Mouse (Mus musculus) heart, postnatal 0 days (tissue): ENCODE data around the gene Gpsm2. TPM values are rescaled to one million over a fixed set of nuclear protein-coding genes. Genes with fewer than 3 reads are reported as not detected.
A peak's percentile ranks its signal among the peaks of the same experiment; 100 is the strongest.
"Not testable (repeated sequence)": the region's sequence is repeated elsewhere in the genome, so short reads cannot be mapped to it uniquely, and the experiment has no call there.

ENCODE experiments used
- ATAC-seq: fragments of 200-750 bp; cut with Nextera tagmentation; 2 replicates; pipeline ENCODE4 v1.8.0; 2017; ENCODE audit warnings: low read depth, moderate number of reproducible peaks, moderate library complexity; ENCODE audit not compliant: insufficient read depth
- DNase-seq: peaks from one replicate; pipeline ENCODE4 v3.0.0-alpha.2; 2016; ENCODE audit warnings: low spot score
- H3K27ac ChIP-seq: fragments of 300-500 bp; sonication (generic); 2 replicates; pipeline ENCODE4 v1.5.1; 2014; ENCODE audit warnings: low read depth, mild to moderate bottlenecking
- H3K27me3 ChIP-seq: fragments of 300-500 bp; sonication (generic); 2 replicates; pipeline ENCODE4 v1.6.1; 2014; ENCODE audit warnings: low read length, mixed read lengths; ENCODE audit not compliant: control insufficient read depth, insufficient read depth
- H3K36me3 ChIP-seq: fragments of 300-500 bp; sonication (generic); replicated peaks from 2 replicates; pipeline ENCODE4 v1.6.1; 2014; ENCODE audit warnings: low read length, mixed read lengths; ENCODE audit not compliant: control insufficient read depth, insufficient read depth
- H3K4me1 ChIP-seq: fragments of 300-500 bp; sonication (generic); 2 replicates; pipeline ENCODE4 v1.6.1; 2014; ENCODE audit warnings: antibody characterized with exemption; ENCODE audit not compliant: control insufficient read depth, insufficient read depth
- H3K4me2 ChIP-seq: fragments of 300-500 bp; sonication (generic); 2 replicates; pipeline ENCODE4 v1.6.1; 2014; ENCODE audit warnings: low read depth, mild to moderate bottlenecking, low read length, moderate library complexity
- H3K4me3 ChIP-seq: fragments of 300-500 bp; sonication (generic); 2 replicates; pipeline ENCODE4 v1.5.1; 2014; ENCODE audit warnings: low read depth, low read length
- H3K9ac ChIP-seq: fragments of 300-500 bp; sonication (generic); replicated peaks from 2 replicates; pipeline ENCODE4 v1.6.1; 2014; ENCODE audit warnings: low read depth, low read length, mixed read lengths
- H3K9me3 ChIP-seq: fragments of 300-500 bp; sonication (generic); replicated peaks from 2 replicates; pipeline ENCODE4 v1.6.1; 2016; ENCODE audit warnings: low read length; ENCODE audit not compliant: control insufficient read depth
- CTCF ChIP-seq: IDR thresholded peaks from 2 replicates; pipeline ENCODE4 v1.5.1; 2016; ENCODE audit warnings: antibody characterized with exemption, control low read depth, low read depth
- EP300 ChIP-seq: IDR thresholded peaks from 2 replicates; pipeline ENCODE4 v1.6.1; 2016; ENCODE audit warnings: antibody characterized with exemption, low read depth
- WGBS: fragments of 180-500 bp; shearing (Covaris S2); extraction: QIAGEN DNeasy Blood & Tissue Kit; methylation state at CpG from one replicate; pipeline ENCODE4 v1.1.7; 2014; 5-methylcytosine and 5-hydroxymethylcytosine counted together
- polyA plus RNA-seq: library from polyadenylated mRNA; unstranded; fragments of >200 nt; fragmentation: Nextera tagmentation; extraction: Ambion mirVana; gene quantifications from 2 replicates; pipeline ENCODE4 v1.2.1, GENCODE M21; 2015
- total RNA-seq: library from RNA; depleted of rRNA; stranded (reverse); fragments of >200 nt; gene quantifications from 2 replicates; pipeline ENCODE4 v1.2.3, GENCODE M21; 2014; ENCODE audit warnings: low replicate concordance

The Gpsm2 gene
- total and polyA plus RNA-seq, 2 experiments from 2014 or later, result 8.7 to 9.6 TPM

DNA sequence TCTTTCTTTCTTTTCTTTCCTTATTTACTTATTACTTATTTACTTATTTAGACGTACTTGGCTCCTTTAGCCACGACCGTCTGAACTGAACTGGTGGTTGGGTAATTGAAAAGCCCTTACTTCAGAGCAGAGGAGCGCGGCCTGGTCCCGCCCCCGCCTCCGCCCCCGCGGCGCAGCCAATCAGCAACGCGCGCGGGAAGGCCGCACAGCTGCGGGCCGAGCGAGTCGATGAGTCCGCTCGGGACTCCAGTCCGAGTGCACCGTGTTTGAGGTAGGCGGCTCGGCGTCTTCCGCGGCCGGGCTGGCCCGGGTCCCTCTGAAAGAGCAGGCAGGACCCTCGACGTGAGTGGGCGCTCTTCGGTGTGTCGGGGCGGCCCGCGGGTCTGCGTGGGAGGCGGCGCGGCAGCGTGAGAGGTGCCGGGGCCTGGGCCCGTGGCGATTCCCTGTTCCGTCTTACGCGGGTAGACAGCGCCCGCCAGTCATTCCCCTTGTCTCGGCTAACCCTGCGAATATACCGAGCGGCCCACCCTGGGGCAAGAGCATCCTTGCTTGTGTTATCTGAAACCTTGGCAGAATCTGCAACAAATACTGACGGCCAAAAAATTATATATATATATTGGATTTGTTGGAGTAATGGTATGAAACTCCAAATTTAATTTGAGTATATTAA is 68.3 kb downstream of the Gpsm2 start, which contains the start of gene Clcc1:
Gene Clcc1 (plus strand): TSS at position 204 of the 670 bp plus-strand sequence.
- H3K4me3 ChIP-seq, result peak within 1 kb of the TSS; percentile 99
- H3K9me3 ChIP-seq, result no peaks in the 10 kb centered on the region
- H3K27me3 ChIP-seq, result no peaks in the 10 kb centered on the region
- DNase-seq (peak; percentile 94), ATAC-seq (peak; percentile 98)
- peaks cover 10% of the 10 kb centered on the region; the same call in 1 of the 2 replicates for H3K4me1 ChIP-seq
- WGBS, result under 1% methylated on average over 57 of the region's 57 CpGs
- TF ChIP-seq EP300, result 0 out of 2 replicates have a peak, but pooled peaks have one; percentile 32
- TF ChIP-seq CTCF, result no peak
- no peaks in the 10 kb centered on the region for H3K36me3 ChIP-seq
- peak within 1 kb of the TSS; percentile 74 for H3K4me2 ChIP-seq
- peak within 1 kb of the TSS; percentile 94 for H3K9ac ChIP-seq
- peak within 1 kb of the TSS; percentile 91 for H3K27ac ChIP-seq

DNA sequence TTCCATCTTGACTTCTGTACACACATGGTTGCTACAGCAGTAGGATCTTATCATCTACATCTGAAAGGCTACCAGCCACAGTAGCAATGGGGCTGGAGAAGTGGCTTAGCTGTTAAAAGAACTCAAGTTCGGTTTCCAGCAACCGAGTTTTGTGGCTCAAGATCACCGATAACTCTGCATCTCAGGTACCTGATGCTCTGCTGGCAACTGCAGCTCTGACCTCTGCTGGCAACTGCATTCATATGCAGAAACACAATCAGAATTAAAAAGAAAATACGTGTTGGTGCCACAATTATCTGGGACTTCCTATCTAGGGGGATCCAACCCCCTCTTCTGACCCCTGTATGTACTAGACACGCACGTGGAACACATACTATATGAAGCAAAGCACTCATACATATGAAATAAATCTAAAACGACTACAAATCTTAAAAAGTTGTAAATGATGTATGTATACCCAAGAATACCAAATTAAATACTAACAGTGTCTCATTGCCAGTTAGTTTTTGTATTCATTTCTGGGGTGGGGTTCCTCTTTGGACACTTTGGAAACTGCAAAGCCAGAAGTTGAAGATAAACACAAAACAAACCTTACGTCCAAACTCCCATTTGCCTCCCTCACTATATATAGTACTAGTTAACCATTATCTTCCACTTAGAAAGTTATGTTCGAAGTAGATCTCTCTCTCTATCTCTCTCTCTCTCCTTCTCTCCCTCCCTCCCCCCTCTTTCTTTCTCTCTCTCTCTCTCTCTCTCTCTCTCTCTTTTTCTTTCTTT is 69.1 kb downstream of the Gpsm2 start:
- Histone ChIP-seq H3K4me3 (peak overlapping the region; percentile 99), H3K4me2 (peak overlapping the region; percentile 74), H3K9ac (no peak overlapping the region), H3K9me3 (no peaks in the 10 kb centered on the region), H3K27me3 (no peaks in the 10 kb centered on the region), H3K27ac (no peak overlapping the region; the same call in 1 of the 2 replicates), H3K4me1 (peaks cover 10% of the 10 kb centered on the region; the same call in 1 of the 2 replicates), H3K36me3 (no peaks in the 10 kb centered on the region)
- 13% methylated on average over 9 of the region's 9 CpGs for WGBS
- ATAC-seq (no peak), DNase-seq (no peak)
- peak; percentile 43; the same call in 1 of the 2 replicates for TF ChIP-seq CTCF
- TF ChIP-seq EP300, result no peak

- ATAC-seq, H3K9me3 ChIP-seq, DNase-seq, H3K27me3 ChIP-seq, H3K27ac ChIP-seq, H3K9ac ChIP-seq, H3K4me1 ChIP-seq, H3K4me3 ChIP-seq, H3K4me2 ChIP-seq: not testable (repeated sequence)
- 55% methylated on average over 5 of the region's 5 CpGs for WGBS
- H3K36me3 ChIP-seq, result peaks cover 12% of the 10 kb centered on the region
Observed at GRCm38 (mm10) chr3:108647681-108648080, 74.4 kb downstream of the Gpsm2 start.

GRCm38 (mm10) chr3:108646036-108646435 is 76.1 kb downstream of the Gpsm2 start:
- no peaks in the 10 kb centered on the region for H3K4me1 ChIP-seq
- H3K9ac ChIP-seq, result no peak overlapping the region
- no peak for TF ChIP-seq CTCF
- no peak overlapping the region for H3K4me2 ChIP-seq
- DNase-seq (no peak), ATAC-seq (no peak)
- H3K36me3 ChIP-seq, result peaks cover 12% of the 10 kb centered on the region
- no peak overlapping the region for H3K27ac ChIP-seq
- 72% methylated on average over 7 of the region's 7 CpGs for WGBS
- H3K27me3 ChIP-seq, result no peaks in the 10 kb centered on the region
- H3K9me3 ChIP-seq, result no peaks in the 10 kb centered on the region
- no peak overlapping the region for H3K4me3 ChIP-seq

- no peak overlapping the region for H3K4me3 ChIP-seq
- 84% methylated on average over 3 of the region's 3 CpGs for WGBS
Observed at GRCm38 (mm10) chr3:108644856-108645255, 77.3 kb downstream of the Gpsm2 start.

More at GRCm38 (mm10) chr3:108644856-108645255, 77.3 kb downstream of the Gpsm2 start:
- no peak overlapping the region for H3K9ac ChIP-seq
- TF ChIP-seq EP300 (no peak), CTCF (no peak)
- no peaks in the 10 kb centered on the region for H3K9me3 ChIP-seq
- H3K36me3 ChIP-seq, result peaks cover 12% of the 10 kb centered on the region
- no peaks in the 10 kb centered on the region for H3K4me1 ChIP-seq
- ATAC-seq (no peak), DNase-seq (no peak)
- no peak overlapping the region for H3K27ac ChIP-seq
- no peak overlapping the region for H3K4me2 ChIP-seq
- H3K27me3 ChIP-seq, result no peaks in the 10 kb centered on the region
